Comparison of ENCODE assay signal across 7 mouse cellular contexts in genomic region chr2:146745683-146746047, GRCm38 (mm10).
A peak's percentile ranks its signal among the peaks of the same experiment; 100 is the strongest.
DNase-seq lines count a peak whose midpoint lies in the region; ATAC-seq lines count a peak whose summit lies in the region.

No protein-coding gene starts in this region.

- no peaks in the 10 kb centered on the region for H3K36me3 ChIP-seq in embryonic facial prominence, embryonic 12.5 days
- no peaks in the 10 kb centered on the region for H3K36me3 ChIP-seq in hindbrain, embryonic 16.5 days (ENCODE audit: control insufficient read depth, insufficient read depth, low read length)
- no peaks in the 10 kb centered on the region for H3K36me3 ChIP-seq in midbrain, embryonic 11.5 days (ENCODE audit: control insufficient read depth, insufficient read depth, low read length)

- H3K27me3 ChIP-seq in embryonic facial prominence, embryonic 12.5 days = no peaks in the 10 kb centered on the region
- H3K27me3 ChIP-seq in hindbrain, embryonic 16.5 days (replicated peaks; ENCODE audit: control insufficient read depth, insufficient read depth, low read length) = no peaks in the 10 kb centered on the region; the same call in 1 of the 2 replicates
- no peaks in the 10 kb centered on the region for H3K27me3 ChIP-seq in midbrain, embryonic 11.5 days (ENCODE audit: control insufficient read depth, insufficient read depth, low read length)

- H3K4me2 ChIP-seq in embryonic facial prominence, embryonic 12.5 days (replicated peaks) = peak overlapping the region; percentile 21
- H3K4me2 ChIP-seq in hindbrain, embryonic 16.5 days (ENCODE audit: low read length) = peak overlapping the region; percentile 54
- peak overlapping the region; percentile 37 for H3K4me2 ChIP-seq in midbrain, embryonic 11.5 days

- no peak overlapping the region for H3K27ac ChIP-seq in embryonic facial prominence, embryonic 12.5 days
- H3K27ac ChIP-seq in hindbrain, embryonic 16.5 days (ENCODE audit: low read depth, low read length) = peak overlapping the region; percentile 81
- H3K27ac ChIP-seq in midbrain, embryonic 11.5 days (ENCODE audit: low read depth, low read length) = peak overlapping the region; percentile 26; the same call in 1 of the 2 replicates

- WGBS in embryonic facial prominence, embryonic 12.5 days = 44% methylated on average over 12 of the region's 12 CpGs
- WGBS in hindbrain, embryonic 16.5 days = 20% methylated on average over 12 of the region's 12 CpGs
- 42% methylated on average over 12 of the region's 12 CpGs for WGBS in midbrain, embryonic 11.5 days

- no peak overlapping the region for H3K4me3 ChIP-seq in embryonic facial prominence, embryonic 12.5 days
- peak overlapping the region; percentile 38 for H3K4me3 ChIP-seq in hindbrain, embryonic 16.5 days (ENCODE audit: low read length)
- 0 out of 2 replicates have a peak overlapping the region, but pooled peaks have one; percentile 4 for H3K4me3 ChIP-seq in midbrain, embryonic 11.5 days (ENCODE audit: low read depth, low read length)

- no peaks in the 10 kb centered on the region for H3K9me3 ChIP-seq in embryonic facial prominence, embryonic 12.5 days
- H3K9me3 ChIP-seq in hindbrain, embryonic 16.5 days (ENCODE audit: control insufficient read depth, low read length) = no peaks in the 10 kb centered on the region
- no peaks in the 10 kb centered on the region for H3K9me3 ChIP-seq in midbrain, embryonic 11.5 days (ENCODE audit: control insufficient read depth, low read length)

- H3K9ac ChIP-seq in embryonic facial prominence, embryonic 12.5 days = no peak overlapping the region
- peak overlapping the region; percentile 53 for H3K9ac ChIP-seq in hindbrain, embryonic 16.5 days (ENCODE audit: low read depth, low read length)
- H3K9ac ChIP-seq in midbrain, embryonic 11.5 days (ENCODE audit: low read length) = peak overlapping the region; percentile 33

- peak; percentile 72; the same call in 1 of the 2 replicates for ATAC-seq in embryonic facial prominence, embryonic 12.5 days (ENCODE audit: insufficient number of reproducible peaks, insufficient read depth, low FRiP score, low TSS enrichment)
- peak; percentile 98 for ATAC-seq in hindbrain, embryonic 16.5 days
- peak; percentile 82 for ATAC-seq in midbrain, embryonic 11.5 days (ENCODE audit: low FRiP score)

- H3K4me1 ChIP-seq in embryonic facial prominence, embryonic 12.5 days = no peaks in the 10 kb centered on the region
- H3K4me1 ChIP-seq in hindbrain, embryonic 16.5 days (ENCODE audit: control insufficient read depth, insufficient read depth, low read depth, low read length) = peaks cover 5% of the 10 kb centered on the region
- peaks cover 9% of the 10 kb centered on the region for H3K4me1 ChIP-seq in midbrain, embryonic 11.5 days (ENCODE audit: control insufficient read depth, insufficient read depth, low read length)

- peak; percentile 28 for DNase-seq in cerebellum, adult 11 months
- DNase-seq in midbrain, embryonic 11.5 days (ENCODE audit: low spot score, missing footprints) = no peak
- no peak for DNase-seq in c-Kit-positive CD71-positive TER-119-positive erythroid progenitor cells, embryonic 14.5 days (ENCODE audit: low spot score)
- no peak for DNase-seq in adrenal gland, postnatal 10 days
- no peak for DNase-seq in lung, postnatal 25 days (ENCODE audit: low spot score)
